Mouse (Mus musculus) layer of hippocampus, adult 2 months (tissue): Measurements from ENCODE around the gene Hes5. TPM values are rescaled to one million over a fixed set of nuclear protein-coding genes. Genes with fewer than 3 reads are reported as not detected.

Experiments used
- DNase-seq, 2 experiments: peaks; one replicate each; pipeline ENCODE4 v3.0.0; 2022; ENCODE audit warnings: low spot score in 2 of 2
- H3K27ac ChIP-seq: fragments of 200-600 bp; 2 replicates; pipeline ENCODE4 v1.8.1; 2022
- H3K4me3 ChIP-seq: fragments of 200-600 bp; 2 replicates; pipeline ENCODE4 v1.8.1; 2022; ENCODE audit warnings: mild to moderate bottlenecking
- CTCF ChIP-seq: fragments of 200-600 bp; conservative IDR thresholded peaks from 2 replicates; pipeline ENCODE4 v1.8.1; 2022; ENCODE audit warnings: antibody characterized with exemption, mild to moderate bottlenecking, moderate library complexity
- total RNA-seq, 2 experiments: library from RNA; stranded (reverse); gene quantifications; 2 replicates each; pipeline ENCODE4 v1.2.3; 2021

Gene Hes5
- total RNA-seq, 2 experiments from 2014 or later = 24.7 to 30.7 TPM

- Histone ChIP-seq H3K27ac (peak overlapping the region; percentile 99), H3K4me3 (peak overlapping the region; percentile 92)
- TF ChIP-seq CTCF = no peak
- DNase-seq = no peak
Measured at GRCm38 (mm10) chr4:154963190-154963836, 2.6 kb downstream of the Hes5 start.

- DNase-seq = peak; percentile 88 to 91
- Histone ChIP-seq H3K4me3 (peak within 1 kb of the TSS; percentile 92), H3K27ac (peak within 1 kb of the TSS; percentile 99)
- TF ChIP-seq CTCF = no peak
Measured at GRCm38 (mm10) chr4:154963901-154964580, 3.3 kb downstream of the Hes5 start, which contains the start of gene Pank4. Gene Pank4, plus strand, starts transcription at chr4:154964123.

- no peak for DNase-seq
- Histone ChIP-seq H3K27ac (peak overlapping the region; percentile 99), H3K4me3 (peak overlapping the region; percentile 92)
- no peak for TF ChIP-seq CTCF
Measured at GRCm38 (mm10) chr4:154964581-154965235, 4.0 kb downstream of the Hes5 start.

GRCm38 (mm10) chr4:154965856-154966255 is 5.1 kb downstream of the Hes5 start:
- no peak for DNase-seq
- no peak for TF ChIP-seq CTCF
- Histone ChIP-seq H3K4me3 (peak overlapping the region; percentile 92; the same call in 1 of the 2 replicates), H3K27ac (peak overlapping the region; percentile 99; the same call in 1 of the 2 replicates)

GRCm38 (mm10) chr4:154967173-154967572 is 6.5 kb downstream of the Hes5 start:
- peak; percentile 81 for TF ChIP-seq CTCF
- peak in 1 of 2 experiments; percentile 62 for DNase-seq
- Histone ChIP-seq H3K4me3 (no peak overlapping the region), H3K27ac (no peak overlapping the region)

GRCm38 (mm10) chr4:154972546-154972945 is 11.8 kb downstream of the Hes5 start:
- TF ChIP-seq CTCF = no peak
- no peak for DNase-seq
- Histone ChIP-seq H3K27ac (no peak overlapping the region), H3K4me3 (no peak overlapping the region)

GRCm38 (mm10) chr4:154974163-154974611 is 13.5 kb downstream of the Hes5 start:
- TF ChIP-seq CTCF = no peak
- Histone ChIP-seq H3K4me3 (no peak overlapping the region), H3K27ac (no peak overlapping the region)
- no peak for DNase-seq

DNA sequence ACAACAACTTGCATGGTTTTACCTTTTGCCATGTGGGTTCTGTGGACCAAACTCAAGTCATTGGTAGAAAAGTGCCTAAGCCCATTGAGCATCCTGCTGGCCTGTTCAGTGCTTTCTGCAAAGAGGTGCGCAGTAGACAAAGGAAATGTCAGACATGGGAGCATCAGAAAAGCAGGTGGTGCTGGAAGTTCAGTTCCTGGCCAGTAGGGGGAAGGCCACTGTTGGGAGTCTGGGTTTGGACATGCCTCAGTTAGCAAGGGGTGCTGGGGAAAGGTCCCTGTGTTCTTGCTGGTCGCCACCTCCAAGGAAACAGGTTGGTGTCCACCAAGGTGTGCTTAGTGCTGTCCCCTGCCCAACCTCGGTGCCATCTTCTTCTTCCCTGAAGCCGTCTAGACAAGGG is 19.4 kb downstream of the Hes5 start:
- TF ChIP-seq CTCF = peak; percentile 70
- H3K27ac ChIP-seq = no peak overlapping the region

DNA sequence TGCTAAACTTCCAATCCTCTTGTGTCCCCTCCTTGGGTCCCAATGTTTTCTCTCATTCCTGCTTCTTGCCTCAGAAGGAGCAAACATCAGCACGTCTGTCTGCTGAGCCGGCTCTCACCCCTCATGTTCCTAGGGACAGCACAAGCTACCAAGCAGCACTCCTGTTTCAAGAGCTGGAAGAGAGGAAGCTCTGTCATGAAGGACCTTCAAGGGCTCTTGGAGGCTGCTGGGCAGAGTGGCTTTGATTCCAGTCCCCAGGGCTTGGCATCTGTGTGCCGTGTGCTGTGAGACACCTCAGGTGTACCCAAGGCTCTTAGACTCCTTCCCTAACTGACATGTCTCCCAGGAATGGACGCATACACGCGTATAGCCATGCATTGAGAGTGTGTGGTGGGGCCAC is 20.4 kb downstream of the Hes5 start:
- no peak for TF ChIP-seq CTCF
- Histone ChIP-seq H3K4me3 (no peak overlapping the region), H3K27ac (peak overlapping the region; percentile 36; the same call in 1 of the 2 replicates)
- no peak for DNase-seq

More for the DNA sequence above, 19.4 kb downstream of the Hes5 start:
- DNase-seq = no peak
- no peak overlapping the region for H3K4me3 ChIP-seq

- H3K27ac ChIP-seq = peak overlapping the region; percentile 36; the same call in 1 of the 2 replicates
- TF ChIP-seq CTCF = peak; percentile 92
- no peak overlapping the region for H3K4me3 ChIP-seq
- DNase-seq = peak; percentile 61 to 72
Measured at GRCm38 (mm10) chr4:154981530-154981929, 20.8 kb downstream of the Hes5 start.

DNA sequence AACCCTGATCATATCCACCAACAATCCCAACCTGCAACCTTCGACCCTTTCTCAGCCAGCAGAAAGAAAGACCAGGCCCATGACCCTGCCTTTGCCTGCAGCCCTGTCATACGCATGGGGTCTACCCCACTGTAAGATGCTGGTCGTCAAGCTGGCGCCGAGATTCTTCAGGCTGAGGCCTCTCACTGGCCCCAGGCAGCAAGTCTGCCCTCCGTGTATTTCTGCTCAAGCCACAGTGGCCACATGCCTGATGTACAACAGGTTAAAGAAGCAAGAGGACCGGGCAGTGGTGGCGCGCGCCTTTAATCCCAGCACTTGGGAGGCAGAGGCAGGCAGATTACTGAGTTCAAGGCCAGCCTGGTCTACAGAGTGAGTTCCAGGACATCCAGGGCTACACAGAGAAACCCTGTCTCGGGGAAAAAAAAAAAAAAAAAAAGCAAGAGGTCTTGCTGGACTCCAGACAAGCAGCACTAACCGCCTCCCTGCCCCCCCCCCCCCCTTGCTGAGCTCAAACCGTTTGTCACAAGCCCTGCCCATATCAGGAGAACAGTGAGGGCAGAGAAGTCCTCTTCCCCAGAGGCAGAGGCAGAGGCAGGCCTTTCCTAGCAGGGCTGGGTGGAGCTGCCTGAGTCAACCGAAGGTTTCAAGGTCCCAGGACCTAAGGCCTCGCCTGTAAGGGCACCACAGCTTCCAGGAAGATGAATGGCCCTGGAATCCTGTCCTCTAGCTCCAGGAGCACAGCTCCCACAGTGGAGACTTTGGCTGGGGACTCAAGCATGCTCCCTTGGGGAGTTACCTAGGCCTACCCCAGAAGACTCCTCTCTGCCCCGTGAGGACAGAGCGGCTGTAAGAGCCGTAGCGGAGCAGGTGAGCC is 21.8 kb downstream of the Hes5 start:
- H3K27ac ChIP-seq = no peak overlapping the region
- no peak for DNase-seq
- no peak overlapping the region for H3K4me3 ChIP-seq
- TF ChIP-seq CTCF = no peak

- DNase-seq = no peak
- Histone ChIP-seq H3K4me3 (no peak overlapping the region), H3K27ac (no peak overlapping the region)
- TF ChIP-seq CTCF = no peak
Measured at GRCm38 (mm10) chr4:154983767-154984166, 23.0 kb downstream of the Hes5 start.
